ENCODE assay signal across 9 mouse cellular contexts in the genomic region with DNA sequence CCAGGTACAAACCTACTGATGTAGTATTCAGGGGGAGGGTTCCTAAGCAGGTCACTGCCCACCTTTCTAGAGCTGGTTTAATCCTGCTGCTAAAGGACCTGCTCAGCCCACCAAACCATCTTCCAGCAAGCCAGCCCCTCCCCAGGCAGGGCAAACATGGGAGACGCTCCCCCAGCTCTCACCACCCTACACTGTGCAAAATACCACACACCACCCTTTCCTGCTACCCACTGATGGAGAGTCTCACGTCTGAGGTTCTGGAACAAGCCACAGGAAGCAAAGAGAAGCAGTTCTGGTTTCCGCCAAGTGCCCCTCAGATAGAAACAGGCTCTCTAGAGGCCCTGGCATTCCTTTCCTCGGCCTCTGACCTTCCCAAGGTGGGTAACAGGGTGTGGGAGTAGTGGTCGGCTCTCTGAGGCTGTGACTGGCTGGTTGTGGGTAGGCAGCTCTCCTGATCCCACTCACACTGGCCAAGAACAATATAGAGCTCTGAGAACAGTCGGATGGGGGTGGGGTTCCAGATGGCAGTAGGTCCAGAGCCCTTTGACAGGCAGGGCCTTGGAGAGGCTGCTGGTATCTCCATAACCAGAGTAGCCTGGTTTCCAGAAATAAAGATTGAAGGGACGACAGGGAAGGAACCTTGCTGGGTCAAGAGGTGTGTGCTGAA. TPM values are rescaled to one million over a fixed set of nuclear protein-coding genes. Genes with fewer than 3 reads are reported as not detected.
DNase-seq lines count a peak whose midpoint lies in the region; ATAC-seq and TF ChIP-seq lines count a peak whose summit lies in the region.
"Had no signal": no experiment of that assay in that cellular context is flagged by ENCODE, and none has a peak within 500 bp of the region (broad histone marks: within the 10 kb centered on the region; RNA-seq: fewer than 3 reads in every experiment).

No protein-coding gene starts in this region.

- TF ChIP-seq POLR2A in thymus, adult 2 months (IDR thresholded peaks at IDR 0.05; ENCODE audit: control insufficient read depth, extremely low read depth, insufficient read depth, low read length, poor library complexity), result no peak

- TF ChIP-seq EP300 in stomach, postnatal 0 days (optimal IDR thresholded peaks at IDR 0.05), result no peak

- no peak overlapping the region for H3K9ac ChIP-seq in intestine, embryonic 14.5 days (ENCODE audit: low read length)
- 0 out of 2 replicates have a peak overlapping the region, but pooled peaks have one; percentile 64 for H3K9ac ChIP-seq in stomach, postnatal 0 days (ENCODE audit: low read length)

- H3K9me3 ChIP-seq in intestine, embryonic 14.5 days (ENCODE audit: control insufficient read depth, low read length), result no peaks in the 10 kb centered on the region
- no peaks in the 10 kb centered on the region for H3K9me3 ChIP-seq in stomach, postnatal 0 days (ENCODE audit: control insufficient read depth, low read length)

- peak overlapping the region; percentile 75; the same call in 1 of the 2 replicates for H3K4me2 ChIP-seq in intestine, embryonic 14.5 days (ENCODE audit: low read length)
- H3K4me2 ChIP-seq in stomach, postnatal 0 days (replicated peaks; ENCODE audit: low read depth), result peak overlapping the region; percentile 80

- no peaks in the 10 kb centered on the region for H3K36me3 ChIP-seq in thymus, adult 2 months (ENCODE audit: control insufficient read depth, insufficient read depth, low read length)
- no peaks in the 10 kb centered on the region for H3K36me3 ChIP-seq in intestine, embryonic 14.5 days (ENCODE audit: control insufficient read depth, insufficient read depth, low read length)
- H3K36me3 ChIP-seq in stomach, postnatal 0 days (ENCODE audit: control insufficient read depth, insufficient read depth, low read length), result no peaks in the 10 kb centered on the region

- H3K4me3 ChIP-seq in thymus, adult 2 months (ENCODE audit: control insufficient read depth, insufficient read depth, low read length), result peak overlapping the region; percentile 85
- H3K4me3 ChIP-seq in intestine, embryonic 14.5 days (ENCODE audit: low read depth, low read length), result no peak overlapping the region
- H3K4me3 ChIP-seq in stomach, postnatal 0 days (ENCODE audit: low read depth, low read length), result peak overlapping the region; percentile 56

- DNase-seq in cerebellum, adult 11 months, result no peak
- DNase-seq in thymus, adult 2 months, result no peak
- DNase-seq in thymus, postnatal 10 days (ENCODE audit: low spot score in 2 of 2), result no peak
- no peak for DNase-seq in intestine, embryonic 14.5 days (ENCODE audit: low spot score)
- no peak for DNase-seq in stomach, postnatal 0 days (ENCODE audit: low spot score)
- DNase-seq in left cerebral cortex, adult 18-20 months (ENCODE audit: low spot score in 2 of 2), result no peak
- DNase-seq in layer of hippocampus, adult 18-20 months (ENCODE audit: low spot score in 2 of 2), result no peak
- DNase-seq: liver had no signal

- ATAC-seq in cerebellum, adult (ENCODE audit: insufficient number of reproducible peaks, low FRiP score, low TSS enrichment), result peak; percentile 18; the same call in 1 of the 2 replicates
- ATAC-seq in intestine, embryonic 14.5 days (replicated peaks; ENCODE audit: low FRiP score, low TSS enrichment, low read depth), result no peak
- no peak for ATAC-seq in stomach, postnatal 0 days (ENCODE audit: low FRiP score, low TSS enrichment)

- H3K27me3 ChIP-seq in thymus, adult 2 months (ENCODE audit: control insufficient read depth, insufficient read depth, low read length), result no peaks in the 10 kb centered on the region
- H3K27me3 ChIP-seq in intestine, embryonic 14.5 days (replicated peaks; ENCODE audit: control insufficient read depth, insufficient read depth, low read length), result peaks cover 33% of the 10 kb centered on the region
- no peaks in the 10 kb centered on the region; the same call in 1 of the 2 replicates for H3K27me3 ChIP-seq in stomach, postnatal 0 days (ENCODE audit: control insufficient read depth, insufficient read depth, low read length)

- H3K27ac ChIP-seq in thymus, adult 2 months (ENCODE audit: control insufficient read depth, insufficient read depth, low read length), result no peak overlapping the region
- no peak overlapping the region for H3K27ac ChIP-seq in intestine, embryonic 14.5 days (ENCODE audit: low read depth)
- H3K27ac ChIP-seq in stomach, postnatal 0 days (replicated peaks), result peak overlapping the region; percentile 75

- WGBS in thymus, adult 2 months, result 16% methylated on average over 7 of the region's 7 CpGs
- WGBS in intestine, embryonic 14.5 days, result 35% methylated on average over 7 of the region's 7 CpGs
- WGBS in stomach, postnatal 0 days, result 40% methylated on average over 7 of the region's 7 CpGs

- peaks cover 19% of the 10 kb centered on the region for H3K4me1 ChIP-seq in thymus, adult 2 months (replicated peaks; ENCODE audit: control insufficient read depth, insufficient read depth, low read length)
- peaks cover 3% of the 10 kb centered on the region; the same call in 1 of the 2 replicates for H3K4me1 ChIP-seq in intestine, embryonic 14.5 days (replicated peaks; ENCODE audit: control insufficient read depth, insufficient read depth, low read length)
- no peaks in the 10 kb centered on the region for H3K4me1 ChIP-seq in stomach, postnatal 0 days (replicated peaks; ENCODE audit: control insufficient read depth, insufficient read depth)

- TF ChIP-seq CTCF in thymus, adult 2 months (IDR thresholded peaks at IDR 0.05; ENCODE audit: borderline replicate concordance, control insufficient read depth, extremely low read depth, insufficient read depth, low read length, poor library complexity), result no peak
- TF ChIP-seq CTCF in stomach, postnatal 0 days (IDR thresholded peaks at IDR 0.05; ENCODE audit: low read depth), result no peak

RNA-seq across cellular contexts. Expression of a gene that starts 1.4 kb away (rescaled TPM):
- polyA plus RNA-seq in thymus, adult 2 months (2012; rRNA removed), result 127 and 143 TPM in 2 replicates
- 11.5 and 14.4 TPM in 2 replicates for polyA plus RNA-seq in intestine, embryonic 14.5 days (2014; fragmentation: Nextera tagmentation; extraction: Ambion mirVana)
- polyA plus RNA-seq in stomach, postnatal 0 days (2015; fragmentation: Nextera tagmentation; extraction: Ambion mirVana), result 37.5 and 42.7 TPM in 2 replicates
- total RNA-seq in left cerebral cortex, adult 18-20 months (2021), result 100 to 1,000 TPM; 111 to 114 TPM
- 100 to 1,000 TPM; 110 to 115 TPM for total RNA-seq in layer of hippocampus, adult 18-20 months (2021)

RNA-seq across cellular contexts. Expression of a gene that starts 15.5 kb away (rescaled TPM):
- 14.3 and 15.1 TPM in 2 replicates for polyA plus RNA-seq in thymus, adult 2 months (2012; rRNA removed)
- polyA plus RNA-seq in intestine, embryonic 14.5 days (2014; fragmentation: Nextera tagmentation; extraction: Ambion mirVana), result 10.6 and 11.6 TPM in 2 replicates
- polyA plus RNA-seq in stomach, postnatal 0 days (2015; fragmentation: Nextera tagmentation; extraction: Ambion mirVana), result 3.9 and 4.1 TPM in 2 replicates
- total RNA-seq in left cerebral cortex, adult 18-20 months (2021), result 10 to 100 TPM; 26.8 to 29.3 TPM
- 10 to 100 TPM; 29.7 to 30.6 TPM for total RNA-seq in layer of hippocampus, adult 18-20 months (2021)

RNA-seq across cellular contexts. Expression of a gene that starts 31.6 kb away (rescaled TPM):
- 0.06 and 0.12 TPM in 2 replicates for polyA plus RNA-seq in thymus, adult 2 months (2012; rRNA removed)
- 0.36 and 0.65 TPM in 2 replicates for polyA plus RNA-seq in intestine, embryonic 14.5 days (2014; fragmentation: Nextera tagmentation; extraction: Ambion mirVana)
- 20.5 and 21.0 TPM in 2 replicates for polyA plus RNA-seq in stomach, postnatal 0 days (2015; fragmentation: Nextera tagmentation; extraction: Ambion mirVana)
- under 1 TPM in 1 of 2 experiments, not detected in 1; 0.14 TPM for total RNA-seq in left cerebral cortex, adult 18-20 months (2021)
- under 1 TPM in 1 of 2 experiments, not detected in 1; 0.22 TPM for total RNA-seq in layer of hippocampus, adult 18-20 months (2021)

RNA-seq across cellular contexts. Expression of a gene that starts 37.4 kb away (rescaled TPM):
- polyA plus RNA-seq in thymus, adult 2 months (2012; rRNA removed), result 144 and 166 TPM in 2 replicates
- polyA plus RNA-seq in intestine, embryonic 14.5 days (2014; fragmentation: Nextera tagmentation; extraction: Ambion mirVana), result 218 and 224 TPM in 2 replicates
- 138 and 144 TPM in 2 replicates for polyA plus RNA-seq in stomach, postnatal 0 days (2015; fragmentation: Nextera tagmentation; extraction: Ambion mirVana)
- 100 to 1,000 TPM; 111 to 122 TPM for total RNA-seq in left cerebral cortex, adult 18-20 months (2021)
- 100 to 1,000 TPM in 1 of 2 experiments, 10 to 100 TPM in 1; 97.7 to 102 TPM for total RNA-seq in layer of hippocampus, adult 18-20 months (2021)

RNA-seq across cellular contexts. Expression of a gene that starts 44.3 kb away (rescaled TPM):
- 0.05 and 0.11 TPM in 2 replicates for polyA plus RNA-seq in thymus, adult 2 months (2012; rRNA removed)
- polyA plus RNA-seq in intestine, embryonic 14.5 days (2014; fragmentation: Nextera tagmentation; extraction: Ambion mirVana), result 0.14 TPM in 1 of 2 replicates, not detected in the other
- polyA plus RNA-seq in stomach, postnatal 0 days (2015; fragmentation: Nextera tagmentation; extraction: Ambion mirVana), result 0.34 and 0.36 TPM in 2 replicates
- total RNA-seq in left cerebral cortex, adult 18-20 months (2021), result under 1 TPM; 0.26 to 0.52 TPM
- total RNA-seq in layer of hippocampus, adult 18-20 months (2021), result under 1 TPM; 0.66 to 0.79 TPM

Comparison
In these comparisons a context has a peak if more than half of its experiments do, and no peak if none do; other contexts are left out.
1. RNA of a gene that starts 31.6 kb away (polyA plus RNA-seq): 20.5 to 21.0 TPM in stomach, postnatal 0 days; 0.36 to 0.65 TPM in intestine, embryonic 14.5 days and 0.06 to 0.12 TPM in thymus, adult 2 months; every median in the first group is over 10 times any median in the second.